10 mouse cellular contexts compared by ENCODE assay signal in genomic region chr9:47338221-47338620, GRCm38 (mm10).
DNase-seq lines count a peak whose midpoint lies in the region; ATAC-seq and TF ChIP-seq lines count a peak whose summit lies in the region.
"Had no signal": no experiment of that assay in that cellular context is flagged by ENCODE, and none has a peak within 500 bp of the region (broad histone marks: within the 10 kb centered on the region; RNA-seq: fewer than 3 reads in every experiment).

No protein-coding gene starts in this region.

- H3K27me3 ChIP-seq in lung, embryonic 14.5 days (ENCODE audit: insufficient read depth, low read length): no peaks in the 10 kb centered on the region
- H3K27me3 ChIP-seq: lung, embryonic 15.5 days had no signal

- 45% methylated on average over 4 of the region's 4 CpGs for WGBS in lung, embryonic 14.5 days

- intact Hi-C loops in heart, postnatal 10 days (cut with DNase I): loop anchor here (10.0 kb wide), 1 partner anchor 367 kb away; no protein-coding TSS in a partner anchor

- peak; percentile 22 to 34 for DNase-seq in adrenal gland, adult 18-20 months (ENCODE audit: low spot score in 2 of 2)
- DNase-seq in adrenal gland, postnatal 4 days (ENCODE audit: low spot score in 2 of 2): no peak
- peak; percentile 20 for DNase-seq in layer of hippocampus, adult 11-12 months (ENCODE audit: low spot score)
- DNase-seq in layer of hippocampus, adult 9-10 months (ENCODE audit: low spot score): no peak
- peak; percentile 28 for DNase-seq in adrenal gland, postnatal 25 days
- peak; percentile 16 for DNase-seq in lung, embryonic 14.5 days
- no peak for DNase-seq in ovary, adult 18-20 months (ENCODE audit: low spot score)
- no peak for DNase-seq in heart, postnatal 10 days

- H3K36me3 ChIP-seq in lung, embryonic 14.5 days (ENCODE audit: insufficient read depth): no peaks in the 10 kb centered on the region
- H3K36me3 ChIP-seq: heart, embryonic 15.5 days; lung, embryonic 15.5 days had no signal

- no peak overlapping the region for H3K9ac ChIP-seq in lung, embryonic 14.5 days
- H3K9ac ChIP-seq: heart, embryonic 15.5 days; lung, embryonic 15.5 days had no signal

- no peak overlapping the region for H3K27ac ChIP-seq in lung, embryonic 14.5 days (ENCODE audit: low read depth)
- H3K27ac ChIP-seq: heart, embryonic 15.5 days; lung, embryonic 15.5 days had no signal

- H3K4me2 ChIP-seq in lung, embryonic 14.5 days: no peak overlapping the region
- H3K4me2 ChIP-seq: heart, embryonic 15.5 days; lung, embryonic 15.5 days had no signal

- no peak overlapping the region for H3K4me3 ChIP-seq in lung, embryonic 14.5 days (ENCODE audit: low read depth, low read length)
- H3K4me3 ChIP-seq: heart, embryonic 15.5 days; lung, embryonic 15.5 days had no signal

- no peaks in the 10 kb centered on the region for H3K4me1 ChIP-seq in lung, embryonic 14.5 days (ENCODE audit: insufficient read depth)
- H3K4me1 ChIP-seq: heart, embryonic 15.5 days; lung, embryonic 15.5 days had no signal

- H3K9me3 ChIP-seq in lung, embryonic 14.5 days (ENCODE audit: low read depth, low read length): no peaks in the 10 kb centered on the region
- H3K9me3 ChIP-seq: heart, embryonic 15.5 days; lung, embryonic 15.5 days had no signal

- no peak for ATAC-seq in lung, embryonic 14.5 days (ENCODE audit: insufficient read depth)

- peak; percentile 42 for TF ChIP-seq CTCF in lung, embryonic 14.5 days (IDR thresholded peaks at IDR 0.05; ENCODE audit: low read depth)

Comparison
In these comparisons a context has a peak if more than half of its experiments do, and no peak if none do; other contexts are left out.
1. DNase-seq: peak in adrenal gland, adult 18-20 months (2 of 2), layer of hippocampus, adult 11-12 months (single experiment), adrenal gland, postnatal 25 days (single experiment) and lung, embryonic 14.5 days (single experiment); none in adrenal gland, postnatal 4 days (0 of 2), layer of hippocampus, adult 9-10 months (single experiment), ovary, adult 18-20 months (single experiment) and heart, postnatal 10 days (0 of 2).